In genomic region chr7:45154096-45154992, GRCm38 (mm10) we compare ENCODE assay signal across 8 mouse cellular contexts. TPM values are rescaled to one million over a fixed set of nuclear protein-coding genes. Genes with fewer than 3 reads are reported as not detected.
DNase-seq lines count a peak whose midpoint lies in the region; ATAC-seq lines count a peak whose summit lies in the region.

Gene Pih1d1, plus strand, starts transcription at chr7:45154303.
Gene Aldh16a1, minus strand, starts transcription at chr7:45154584.

- peak; percentile 98 for ATAC-seq in inflammation-experienced regulatory T-cells, adult 6 months
- peak; percentile 93 for ATAC-seq in megakaryocyte-erythroid progenitor cell, adult 5-6 weeks (replicated peaks; ENCODE audit: low FRiP score, low TSS enrichment, poor library complexity, severe bottlenecking)

- DNase-seq in adrenal gland, adult (ENCODE audit: inconsistent age in 2 of 2, low spot score in 1 of 2), result peak; percentile 98 to 100
- peak; percentile 97 for DNase-seq in embryo, embryonic 10.5 days (ENCODE audit: low spot score)
- DNase-seq in gastrocnemius, postnatal 14 days, result peak; percentile 98
- DNase-seq in left cerebral cortex, postnatal 10 days (ENCODE audit: extremely low spot score in 1 of 2, low spot score in 2 of 2), result peak; percentile 94 to 99
- DNase-seq in right cerebral cortex, postnatal 25 days, result peak; percentile 97
- DNase-seq in urinary bladder, postnatal 4 days (ENCODE audit: low spot score in 2 of 2), result peak; percentile 96 to 97

- intact Hi-C loops in gastrocnemius, postnatal 14 days (cut with DNase I; ENCODE audit: low total_unique reads), result no loop called here
- intact Hi-C loops in left cerebral cortex, postnatal 10 days (cut with DNase I), result no loop called here

RNA-seq across cellular contexts. Expression of gene Pih1d1, which starts in this region (rescaled TPM):
- 10 to 100 TPM; 40.0 to 42.4 TPM for total RNA-seq in gastrocnemius, postnatal 14 days (2021)
- polyA plus RNA-seq in inflammation-experienced regulatory T-cells, adult 6 months (2017; shearing (Covaris generic)), result 10 to 100 TPM; 42.9 to 50.6 (median 50.5) TPM
- total RNA-seq in left cerebral cortex, postnatal 10 days (2021), result 10 to 100 TPM; 60.0 to 66.7 TPM
- 135 and 148 TPM in 2 replicates for total RNA-seq in megakaryocyte-erythroid progenitor cell, adult 5-6 weeks (2014; fragmentation: Nextera tagmentation)
- 39.0 and 61.3 TPM in 2 replicates for total RNA-seq in megakaryocyte-erythroid progenitor cell, adult 5-6 weeks (2017)

RNA-seq across cellular contexts. Expression of gene Aldh16a1, which starts in this region (rescaled TPM):
- 10 to 100 TPM; 21.4 to 23.2 TPM for total RNA-seq in gastrocnemius, postnatal 14 days (2021)
- 10 to 100 TPM; 15.2 to 32.1 (median 26.6) TPM for polyA plus RNA-seq in inflammation-experienced regulatory T-cells, adult 6 months (2017; shearing (Covaris generic))
- total RNA-seq in left cerebral cortex, postnatal 10 days (2021), result 10 to 100 TPM; 13.3 to 16.7 TPM
- 69.0 and 84.8 TPM in 2 replicates for total RNA-seq in megakaryocyte-erythroid progenitor cell, adult 5-6 weeks (2014; fragmentation: Nextera tagmentation)
- total RNA-seq in megakaryocyte-erythroid progenitor cell, adult 5-6 weeks (2017), result 19.1 and 22.1 TPM in 2 replicates

Comparison
In these comparisons a context has a peak if more than half of its experiments do, and no peak if none do; other contexts are left out.
1. Peak in every context shown above with its lines: DNase-seq and ATAC-seq.